Mouse (Mus musculus) liver, embryonic 11.5 days (tissue): ENCODE results near the gene Hsd3b2. TPM values are rescaled to one million over a fixed set of nuclear protein-coding genes. Genes with fewer than 3 reads are reported as not detected.
"Not testable (repeated sequence)": the region's sequence is repeated elsewhere in the genome, so short reads cannot be mapped to it uniquely, and the experiment has no call there.

Experiments
- ATAC-seq: fragments of 200-750 bp; cut with Nextera tagmentation; replicated peaks from 2 replicates; pipeline ENCODE4 v1.8.0; 2017; ENCODE audit warnings: moderate number of reproducible peaks, mild to moderate bottlenecking, moderate TSS enrichment, moderate library complexity; ENCODE audit not compliant: low FRiP score
- DNase-seq: peaks from one replicate; pipeline ENCODE4 v3.0.0-alpha.2; 2017; ENCODE audit warnings: low spot score
- H3K27ac ChIP-seq: fragments of 300-500 bp; sonication (generic); 2 replicates; pipeline ENCODE4 v1.5.1; 2014; ENCODE audit warnings: mild to moderate bottlenecking, low read depth, low read length, control low read depth
- H3K27me3 ChIP-seq: fragments of 300-500 bp; sonication (generic); replicated peaks from 2 replicates; pipeline ENCODE4 v1.6.1; 2014; ENCODE audit warnings: low read length, mixed read lengths; ENCODE audit not compliant: control insufficient read depth, insufficient read depth
- H3K36me3 ChIP-seq: fragments of 300-500 bp; sonication (generic); 2 replicates; pipeline ENCODE4 v1.6.1; 2014; ENCODE audit warnings: mild to moderate bottlenecking, low read length, moderate library complexity, mixed read lengths; ENCODE audit not compliant: control insufficient read depth, insufficient read depth
- H3K4me1 ChIP-seq: fragments of 300-500 bp; sonication (generic); replicated peaks from 2 replicates; pipeline ENCODE4 v1.6.1; 2014; ENCODE audit warnings: low read length, mixed read lengths; ENCODE audit not compliant: control insufficient read depth, insufficient read depth
- H3K4me2 ChIP-seq: fragments of 300-500 bp; sonication (generic); 2 replicates; pipeline ENCODE4 v1.6.1; 2014; ENCODE audit warnings: mild to moderate bottlenecking, control low read depth, moderate library complexity
- H3K4me3 ChIP-seq: fragments of 300-500 bp; sonication (generic); 2 replicates; pipeline ENCODE4 v1.5.1; 2014; ENCODE audit warnings: low read depth, low read length, control low read depth
- H3K9ac ChIP-seq: fragments of 300-500 bp; sonication (generic); 2 replicates; pipeline ENCODE4 v1.6.1; 2014; ENCODE audit warnings: low read depth, low read length, control low read depth
- H3K9me3 ChIP-seq: fragments of 300-500 bp; sonication (generic); 2 replicates; pipeline ENCODE4 v1.6.1; 2016; ENCODE audit warnings: low read length, inconsistent platforms, mixed read lengths; ENCODE audit not compliant: control insufficient read depth
- WGBS: fragments of 180-500 bp; shearing (Covaris S2); extraction: QIAGEN DNeasy Blood & Tissue Kit; methylation state at CpG from one replicate; pipeline ENCODE4 v1.1.7; 2014; 5-methylcytosine and 5-hydroxymethylcytosine counted together
- polyA plus RNA-seq: library from polyadenylated mRNA; unstranded; fragments of >200 nt; fragmentation: Nextera tagmentation; extraction: Ambion mirVana; gene quantifications from 2 replicates; pipeline ENCODE4 v1.2.1, GENCODE M21; 2014

The Hsd3b2 gene
- polyA plus RNA-seq: not detected in 2 replicates

DNA sequence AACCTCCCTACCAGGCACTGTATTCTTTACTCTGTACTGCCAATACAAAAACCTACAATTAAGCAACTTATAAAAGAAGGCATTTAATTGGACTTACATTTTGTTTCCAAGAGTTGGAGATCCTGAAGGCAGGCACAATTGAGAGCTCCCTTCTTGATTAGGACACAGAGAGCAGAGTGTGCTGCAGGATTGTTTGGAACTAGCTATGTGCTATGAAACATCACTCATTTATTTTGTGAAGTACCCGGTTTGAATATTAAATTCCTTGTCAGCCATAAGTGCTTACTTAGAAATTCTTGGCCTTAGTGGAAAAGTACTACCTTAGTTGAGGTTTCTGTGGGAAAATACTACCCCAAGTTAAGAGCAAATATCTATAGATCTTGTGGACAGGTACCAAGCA is at the start of gene Hsd3b2:
Gene Hsd3b2 (minus strand): TSS at position 168 of the 400 bp plus-strand sequence.
- no peaks in the 10 kb centered on the region for H3K9me3 ChIP-seq
- H3K36me3 ChIP-seq: no peaks in the 10 kb centered on the region
- H3K27me3 ChIP-seq: no peaks in the 10 kb centered on the region
- 74% methylated on average over 1 of the region's 1 CpGs for WGBS
- no peak within 1 kb of the TSS for H3K4me3 ChIP-seq
- no peak for DNase-seq
- H3K4me2 ChIP-seq: no peak within 1 kb of the TSS
- no peak within 1 kb of the TSS for H3K27ac ChIP-seq
- no peak for ATAC-seq
- H3K4me1 ChIP-seq: no peaks in the 10 kb centered on the region
- no peak within 1 kb of the TSS for H3K9ac ChIP-seq

DNA sequence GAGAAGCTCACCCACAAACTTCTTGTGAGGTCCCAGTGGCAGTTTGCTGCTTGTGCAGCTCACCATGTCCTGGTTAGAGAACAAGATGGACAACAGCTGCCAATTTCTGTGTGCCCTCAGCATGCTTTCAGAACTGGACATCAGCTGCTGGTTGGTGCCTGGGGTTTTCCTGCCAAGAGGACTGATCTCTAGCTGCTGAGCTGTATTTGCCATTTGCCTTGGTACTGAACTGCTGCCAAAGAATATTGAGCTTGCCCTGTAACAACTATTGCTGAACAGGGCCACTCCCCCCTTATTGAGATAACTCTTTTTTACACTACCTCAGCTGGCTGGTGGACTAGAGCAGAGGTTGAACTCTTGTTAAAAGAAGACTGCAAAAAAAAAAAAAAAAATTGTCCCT is 39.8 kb upstream of the Hsd3b2 start:
- Histone ChIP-seq H3K27me3 (no peaks in the 10 kb centered on the region), H3K36me3 (no peaks in the 10 kb centered on the region), H3K9ac (no peak overlapping the region), H3K4me3 (no peak overlapping the region), H3K4me2 (no peak overlapping the region), H3K9me3 (no peaks in the 10 kb centered on the region), H3K27ac (no peak overlapping the region), H3K4me1 (no peaks in the 10 kb centered on the region)
- ATAC-seq: no peak
- DNase-seq: no peak

DNA sequence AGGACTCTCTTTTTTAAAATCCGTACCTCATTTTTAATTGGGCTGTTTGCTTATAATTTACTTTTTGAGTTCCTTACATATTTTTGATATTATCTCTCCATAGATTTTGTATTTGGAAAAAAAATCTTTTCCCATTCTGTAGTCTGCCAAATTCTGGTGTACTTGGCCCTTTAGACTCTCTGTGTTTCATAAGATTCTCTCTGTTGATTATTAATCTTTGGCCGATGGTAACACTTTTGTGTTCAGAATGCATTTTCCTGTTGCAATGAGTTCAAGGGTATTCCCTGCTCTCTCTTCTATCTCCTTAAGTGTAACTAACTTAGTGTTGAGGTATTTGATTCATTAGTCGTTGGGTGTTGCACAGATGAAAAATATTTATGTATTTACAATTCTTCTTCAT is 32.5 kb upstream of the Hsd3b2 start:
- H3K9ac ChIP-seq: no peak overlapping the region
- no peak overlapping the region for H3K27ac ChIP-seq
- no peaks in the 10 kb centered on the region for H3K36me3 ChIP-seq
- no peaks in the 10 kb centered on the region for H3K27me3 ChIP-seq
- H3K4me3 ChIP-seq: no peak overlapping the region
- no peaks in the 10 kb centered on the region for H3K4me1 ChIP-seq
- 73% methylated on average over 3 of the region's 3 CpGs for WGBS
- no peak for ATAC-seq
- no peaks in the 10 kb centered on the region for H3K9me3 ChIP-seq
- no peak overlapping the region for H3K4me2 ChIP-seq
- no peak for DNase-seq

DNA sequence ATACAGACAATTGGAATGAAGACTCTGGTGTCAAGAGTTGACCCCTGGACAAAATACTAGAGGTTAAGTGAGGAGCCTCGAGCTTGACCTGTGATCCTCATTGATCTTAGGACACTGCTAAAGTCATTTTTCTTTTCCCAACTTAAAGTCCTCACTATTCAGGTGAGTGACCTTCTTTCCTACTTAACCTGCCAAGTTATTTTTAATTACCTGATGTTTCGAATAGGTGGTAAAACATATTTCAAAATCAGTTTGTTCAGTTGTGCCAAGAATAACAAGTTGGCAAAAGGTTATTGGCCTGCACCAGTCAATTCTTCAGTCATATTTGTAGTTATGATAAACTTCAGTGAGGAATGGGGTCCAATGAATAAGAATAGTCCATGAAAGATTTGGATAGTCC is 27.8 kb upstream of the Hsd3b2 start:
- Histone ChIP-seq H3K4me2 (no peak overlapping the region), H3K4me1 (no peaks in the 10 kb centered on the region), H3K27me3 (no peaks in the 10 kb centered on the region), H3K27ac (no peak overlapping the region), H3K9ac (no peak overlapping the region), H3K4me3 (no peak overlapping the region), H3K36me3 (no peaks in the 10 kb centered on the region), H3K9me3 (no peaks in the 10 kb centered on the region)
- WGBS: 60% methylated on average over 2 of the region's 2 CpGs
- ATAC-seq (no peak), DNase-seq (no peak)

DNA sequence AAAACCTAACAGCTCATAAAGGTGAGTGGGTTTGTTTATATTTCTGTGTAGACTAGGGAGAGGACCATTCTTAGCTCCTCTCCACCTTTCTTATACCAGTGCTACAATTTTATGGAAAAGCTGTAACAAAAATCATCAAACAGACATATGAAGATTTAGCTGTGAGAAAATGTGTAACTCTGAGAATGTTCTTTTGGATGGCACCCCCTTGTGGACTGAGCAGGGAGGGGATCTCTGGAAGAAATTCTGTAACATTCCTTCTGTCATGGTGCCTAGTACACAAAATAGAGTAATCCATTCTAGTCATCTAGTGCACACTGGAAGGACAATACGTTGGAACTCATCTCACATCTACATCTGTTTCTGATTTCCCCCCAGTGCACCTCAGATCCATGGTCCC is 16.7 kb upstream of the Hsd3b2 start:
- H3K36me3 ChIP-seq, ATAC-seq, DNase-seq, H3K9me3 ChIP-seq, H3K4me1 ChIP-seq, H3K9ac ChIP-seq, H3K4me3 ChIP-seq, H3K27ac ChIP-seq, H3K27me3 ChIP-seq, H3K4me2 ChIP-seq: not testable (repeated sequence)
- 46% methylated on average over 1 of the region's 1 CpGs for WGBS

DNA sequence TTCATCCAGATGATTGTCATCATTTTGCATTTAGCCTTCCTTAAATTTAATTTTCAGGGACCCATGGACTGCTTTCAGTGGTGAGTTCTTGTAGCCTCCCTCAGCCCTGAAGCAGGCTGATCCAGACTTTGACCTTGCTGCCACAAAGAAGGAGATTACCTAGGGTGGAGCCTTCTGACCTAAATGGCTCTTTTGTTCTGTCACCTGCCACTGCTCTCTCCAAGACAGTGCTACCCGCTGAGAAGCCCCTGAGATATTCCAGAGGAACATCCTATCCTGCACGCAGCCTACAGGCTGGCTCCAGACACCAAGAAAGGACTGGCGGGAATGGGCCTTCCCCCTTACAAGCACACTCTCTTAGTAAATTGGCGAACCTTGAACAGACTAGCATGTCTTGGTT is 10.0 kb upstream of the Hsd3b2 start:
- Histone ChIP-seq H3K27ac (no peak overlapping the region), H3K27me3 (no peaks in the 10 kb centered on the region), H3K36me3 (no peaks in the 10 kb centered on the region), H3K4me3 (no peak overlapping the region), H3K4me2 (no peak overlapping the region), H3K9me3 (no peaks in the 10 kb centered on the region), H3K9ac (no peak overlapping the region), H3K4me1 (no peaks in the 10 kb centered on the region)
- DNase-seq (no peak), ATAC-seq (no peak)
- 68% methylated on average over 4 of the region's 4 CpGs for WGBS

DNA sequence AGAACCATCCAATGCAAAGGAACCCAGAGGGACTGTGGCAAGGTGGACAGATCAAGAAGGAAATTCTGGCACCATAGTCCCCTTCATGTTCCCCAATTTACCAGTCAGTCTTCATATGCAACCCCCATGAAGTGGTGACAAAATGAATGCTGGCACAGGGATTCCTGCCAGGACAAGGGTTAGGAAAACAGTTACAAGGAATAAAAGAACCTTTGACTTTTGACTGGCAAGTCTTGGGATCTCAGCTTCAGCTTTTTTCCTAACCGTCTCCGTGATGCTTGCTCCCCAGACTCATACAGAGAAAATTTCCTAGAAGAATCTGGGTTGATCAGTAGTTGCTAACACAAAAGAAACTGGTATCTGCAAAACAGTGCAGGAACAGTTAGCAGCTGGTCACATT is 9.4 kb upstream of the Hsd3b2 start:
- 78% methylated on average over 2 of the region's 2 CpGs for WGBS
- Histone ChIP-seq H3K4me3 (no peak overlapping the region), H3K4me2 (no peak overlapping the region), H3K27me3 (no peaks in the 10 kb centered on the region), H3K4me1 (no peaks in the 10 kb centered on the region), H3K9ac (no peak overlapping the region), H3K36me3 (no peaks in the 10 kb centered on the region), H3K27ac (no peak overlapping the region), H3K9me3 (no peaks in the 10 kb centered on the region)
- DNase-seq (no peak), ATAC-seq (no peak)

DNA sequence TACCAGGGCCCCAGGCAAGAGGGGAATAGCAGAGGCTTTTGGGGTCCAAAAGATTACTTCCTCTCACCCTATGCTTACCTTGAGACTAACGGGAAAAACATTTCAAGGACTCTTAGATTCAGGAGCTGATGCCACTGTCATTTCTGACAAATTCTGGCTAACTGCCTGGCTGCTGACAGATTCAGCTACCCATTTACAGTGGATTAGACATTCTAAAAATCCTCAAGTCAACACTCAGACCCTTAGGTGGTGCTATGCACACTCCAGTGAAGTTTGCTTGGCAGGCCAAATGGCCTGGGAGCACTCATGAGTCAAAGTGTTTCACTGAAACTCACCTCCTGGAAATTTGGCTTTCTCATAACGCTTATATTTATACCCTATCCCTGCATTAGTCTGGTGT is 1.9 kb upstream of the Hsd3b2 start:
- no peak overlapping the region for H3K9ac ChIP-seq
- no peaks in the 10 kb centered on the region for H3K4me1 ChIP-seq
- H3K4me3 ChIP-seq: no peak overlapping the region
- ATAC-seq (no peak), DNase-seq (no peak)
- no peak overlapping the region for H3K4me2 ChIP-seq
- no peaks in the 10 kb centered on the region for H3K27me3 ChIP-seq
- H3K27ac ChIP-seq: no peak overlapping the region
- 79% methylated on average over 2 of the region's 2 CpGs for WGBS
- no peaks in the 10 kb centered on the region for H3K36me3 ChIP-seq
- no peaks in the 10 kb centered on the region for H3K9me3 ChIP-seq

DNA sequence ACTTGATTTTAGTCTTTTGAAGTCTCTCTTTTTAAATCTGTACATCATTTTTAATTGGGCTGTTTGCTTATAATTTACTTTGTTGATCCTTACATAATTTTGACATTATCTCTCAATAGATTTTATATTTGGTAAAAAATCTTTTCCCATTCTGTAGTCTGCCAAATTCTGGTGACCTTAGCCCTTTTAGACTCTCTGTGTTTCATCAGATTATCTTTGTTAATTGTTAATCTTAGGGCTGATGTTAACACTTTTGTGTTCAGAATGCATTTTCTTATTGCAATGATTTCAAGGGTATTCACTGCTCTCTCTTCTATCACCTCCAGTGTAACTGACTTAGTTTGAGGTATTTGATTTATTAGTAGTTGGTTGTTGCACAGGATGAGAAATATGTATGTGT is 3.6 kb downstream of the Hsd3b2 start:
- no peaks in the 10 kb centered on the region for H3K4me1 ChIP-seq

More for the DNA sequence above, 3.6 kb downstream of the Hsd3b2 start:
- no peak overlapping the region for H3K27ac ChIP-seq
- DNase-seq (no peak), ATAC-seq (no peak)
- no peak overlapping the region for H3K9ac ChIP-seq
- no peaks in the 10 kb centered on the region for H3K27me3 ChIP-seq
- H3K36me3 ChIP-seq: no peaks in the 10 kb centered on the region
- H3K9me3 ChIP-seq: no peaks in the 10 kb centered on the region
- H3K4me3 ChIP-seq: no peak overlapping the region
- H3K4me2 ChIP-seq: no peak overlapping the region
